Mouse (Mus musculus): ENCODE data around the gene Rps8.
A peak's percentile ranks its signal among the peaks of the same experiment; 100 is the strongest.

The Rps8 gene

GRCm38 (mm10) chr4:117148047-117148713 is 7.9 kb downstream of the Rps8 start:
- peak in 1 of 2 experiments; percentile 7 for DNase-seq

DNA sequence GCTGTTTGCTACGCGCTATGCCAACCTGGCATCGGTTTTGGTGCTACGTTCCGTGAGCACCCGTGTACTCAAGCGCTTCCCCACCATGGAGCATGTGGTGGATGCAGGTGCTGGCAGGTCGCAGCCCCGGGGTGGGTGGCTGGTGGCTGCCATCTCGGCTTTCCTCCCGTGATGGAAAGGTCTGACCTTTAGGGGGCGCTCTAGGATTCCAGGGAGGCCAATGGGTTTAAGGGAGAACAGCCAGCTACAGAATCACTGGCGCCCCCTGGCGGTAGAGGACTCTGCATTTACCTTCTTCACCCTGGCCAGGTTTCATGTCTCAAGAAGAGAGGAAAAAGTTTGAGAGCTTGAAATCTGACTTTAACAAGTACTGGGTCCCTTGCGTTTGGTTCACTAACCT is 9.9 kb downstream of the Rps8 start:
- peak; percentile 89 to 96 for DNase-seq

DNA sequence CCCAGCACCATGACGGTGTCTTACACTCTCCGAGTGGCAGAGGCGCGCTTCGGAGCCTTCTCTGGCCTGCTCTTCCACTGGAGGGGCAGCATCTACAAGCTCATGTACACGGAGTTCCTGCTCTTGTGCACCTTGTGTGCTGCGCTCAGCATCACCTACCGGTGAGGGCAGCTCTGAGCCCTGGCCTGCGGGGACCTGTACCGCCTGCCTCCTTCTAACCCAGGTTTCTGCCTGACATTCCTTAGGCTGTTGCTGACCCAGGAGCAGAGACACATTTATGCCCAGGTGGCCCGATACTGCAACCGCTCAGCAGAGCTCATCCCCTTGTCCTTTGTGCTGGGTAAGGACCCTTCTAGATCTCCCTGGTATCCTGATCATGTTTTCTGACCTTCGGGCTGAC is 10.8 kb downstream of the Rps8 start:
- no peak for DNase-seq

DNA sequence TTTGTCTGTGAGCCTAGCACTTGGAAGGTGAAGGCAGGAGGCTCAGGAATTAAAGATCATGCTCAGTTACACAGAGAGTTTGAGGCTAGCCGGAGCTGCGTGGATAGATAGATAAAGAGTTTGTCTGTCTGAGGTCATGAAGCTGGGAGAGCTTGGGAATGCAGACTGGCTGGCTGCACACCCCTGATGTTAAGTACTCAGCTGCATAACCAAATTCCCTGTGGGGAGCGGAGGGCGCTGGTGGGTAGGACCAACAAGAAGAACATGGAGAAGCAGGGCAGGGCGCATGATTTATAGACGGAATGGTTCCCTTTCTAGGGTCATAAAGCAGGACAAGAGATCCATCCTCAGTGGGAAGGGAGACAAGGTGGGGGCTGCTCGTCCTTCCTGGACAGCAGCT is 13.0 kb downstream of the Rps8 start:
- DNase-seq, result no peak

- DNase-seq, result peak in 1 of 2 experiments; percentile 42
These were observed 15.4 kb downstream of the Rps8 start for GRCm38 (mm10) chr4:117140613-117141012.

- peak; percentile 55 to 63 for DNase-seq
These were observed 16.8 kb downstream of the Rps8 start for GRCm38 (mm10) chr4:117139217-117139612.

GRCm38 (mm10) chr4:117138295-117139216 is 17.5 kb downstream of the Rps8 start:
- no peak for DNase-seq

- no peak for DNase-seq
These were observed 20.0 kb downstream of the Rps8 start for GRCm38 (mm10) chr4:117136034-117136433.

DNA sequence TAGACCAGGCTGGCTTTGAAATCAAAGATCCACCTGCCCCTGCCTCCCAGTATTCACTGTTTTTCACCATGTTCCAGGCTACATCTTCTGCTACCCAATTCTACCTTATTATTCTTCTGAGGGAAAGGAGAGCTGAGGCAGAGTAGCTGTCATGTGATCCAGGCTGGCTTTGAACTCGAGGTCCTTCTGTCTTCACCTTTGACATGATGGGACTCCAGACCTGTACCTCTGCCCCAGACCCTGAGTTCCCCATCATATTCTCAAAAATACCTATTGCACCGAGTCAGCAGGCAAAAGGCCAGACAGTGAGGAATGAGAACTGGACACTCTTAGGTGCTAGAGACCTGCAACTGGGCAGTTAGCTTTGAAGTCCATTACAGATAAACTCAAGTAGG is 21.4 kb downstream of the Rps8 start:
- DNase-seq, result no peak

DNA sequence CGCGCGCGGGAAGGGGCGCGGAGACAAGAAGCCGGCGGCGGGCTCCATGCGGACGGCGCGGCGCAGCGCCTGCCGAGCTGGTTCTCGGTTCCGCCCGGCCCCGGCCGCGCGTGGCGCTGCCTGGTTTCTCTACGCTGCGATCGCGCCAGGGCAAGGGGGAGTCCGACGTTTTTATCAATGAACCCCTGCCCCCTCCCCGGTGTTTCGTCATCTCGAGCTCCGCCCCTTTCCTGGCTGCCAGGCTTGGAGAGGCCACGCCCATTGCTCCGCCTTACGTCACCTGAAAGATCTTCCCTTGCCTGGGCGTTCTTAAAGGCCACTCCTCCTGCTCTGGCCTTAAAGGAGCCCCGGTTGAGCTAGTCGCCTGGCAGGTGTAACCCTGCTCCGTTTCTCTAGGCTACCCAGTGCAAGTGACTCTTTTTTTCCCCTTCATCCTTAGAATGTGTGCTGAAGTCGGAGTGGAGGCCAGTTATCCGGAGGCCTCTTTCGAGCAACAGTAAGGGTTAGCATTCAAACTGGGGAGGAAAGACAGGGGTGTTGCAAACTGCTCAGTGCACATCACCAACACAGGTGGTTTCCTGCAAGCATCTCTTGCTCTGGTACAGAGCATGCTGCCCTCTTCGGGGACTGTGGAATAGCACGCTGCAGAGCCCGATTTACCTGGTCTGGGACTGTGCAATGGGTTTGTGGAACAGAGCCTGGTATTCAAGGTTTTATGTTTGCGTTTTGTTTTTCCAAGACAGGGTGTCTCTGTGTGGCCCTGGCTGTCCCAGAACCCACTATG is 22.0 kb downstream of the Rps8 start, which contains the start of gene Plk3:
Gene Plk3, minus strand, starts transcription at position 147 of the 784 bp plus-strand sequence.
- DNase-seq, result peak; percentile 99

DNA sequence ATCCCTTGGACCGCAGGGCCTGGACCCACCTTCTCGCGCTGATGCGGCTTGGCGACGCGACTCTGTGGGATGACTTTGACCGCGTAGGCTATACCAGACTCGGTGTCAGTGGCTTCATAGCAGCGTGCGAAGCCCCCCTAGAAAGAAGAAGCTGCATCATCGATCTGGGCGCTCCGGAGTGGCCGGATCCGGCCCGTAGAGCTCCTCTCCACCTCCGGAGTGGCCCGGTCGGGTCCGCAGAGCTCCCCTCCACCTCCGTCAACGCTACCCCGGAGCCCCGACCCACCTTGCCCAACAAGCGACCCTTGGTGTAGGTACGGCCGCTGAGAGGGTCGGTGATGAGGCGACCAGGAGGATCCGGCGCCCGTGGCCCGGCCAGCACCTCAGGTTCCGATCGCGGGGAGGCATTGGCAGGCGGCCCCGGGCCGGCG is 22.7 kb downstream of the Rps8 start:
- no peak for DNase-seq

GRCm38 (mm10) chr4:117132794-117133143 is 23.3 kb downstream of the Rps8 start:
- DNase-seq, result no peak

GRCm38 (mm10) chr4:117131890-117132793 is 23.9 kb downstream of the Rps8 start:
- DNase-seq, result peak; percentile 61 to 79

GRCm38 (mm10) chr4:117131198-117131597 is 24.8 kb downstream of the Rps8 start:
- DNase-seq, result no peak

DNA sequence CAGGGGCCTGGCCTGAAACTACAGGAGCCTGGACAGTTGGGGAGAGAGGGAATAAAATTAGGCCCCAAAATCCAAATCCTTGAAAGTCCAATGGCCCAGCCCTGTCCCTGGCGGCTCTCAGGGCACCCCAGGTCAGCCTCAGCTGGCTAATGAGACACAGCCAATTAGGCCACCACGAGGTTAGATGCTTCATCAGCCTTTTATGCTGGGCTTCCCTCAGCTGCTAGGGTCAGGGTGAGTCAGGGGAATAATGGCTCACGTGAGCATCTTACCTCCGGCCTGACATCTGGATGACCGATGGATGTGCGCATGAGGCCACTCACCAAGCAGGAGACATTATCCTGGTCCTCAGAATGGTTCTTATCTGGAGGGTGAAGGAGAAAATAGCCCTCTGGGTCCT is 25.3 kb downstream of the Rps8 start:
- DNase-seq, result no peak

- DNase-seq, result no peak
These were observed 27.9 kb downstream of the Rps8 start for GRCm38 (mm10) chr4:117127991-117128686.

- no peak for DNase-seq
These were observed 29.3 kb downstream of the Rps8 start, which contains the start of gene Tctex1d4 for GRCm38 (mm10) chr4:117126675-117127290. Gene Tctex1d4, plus strand, starts transcription at chr4:117126794.

- peak; percentile 59 for DNase-seq
These were observed 30.0 kb downstream of the Rps8 start for GRCm38 (mm10) chr4:117125910-117126674.

DNA sequence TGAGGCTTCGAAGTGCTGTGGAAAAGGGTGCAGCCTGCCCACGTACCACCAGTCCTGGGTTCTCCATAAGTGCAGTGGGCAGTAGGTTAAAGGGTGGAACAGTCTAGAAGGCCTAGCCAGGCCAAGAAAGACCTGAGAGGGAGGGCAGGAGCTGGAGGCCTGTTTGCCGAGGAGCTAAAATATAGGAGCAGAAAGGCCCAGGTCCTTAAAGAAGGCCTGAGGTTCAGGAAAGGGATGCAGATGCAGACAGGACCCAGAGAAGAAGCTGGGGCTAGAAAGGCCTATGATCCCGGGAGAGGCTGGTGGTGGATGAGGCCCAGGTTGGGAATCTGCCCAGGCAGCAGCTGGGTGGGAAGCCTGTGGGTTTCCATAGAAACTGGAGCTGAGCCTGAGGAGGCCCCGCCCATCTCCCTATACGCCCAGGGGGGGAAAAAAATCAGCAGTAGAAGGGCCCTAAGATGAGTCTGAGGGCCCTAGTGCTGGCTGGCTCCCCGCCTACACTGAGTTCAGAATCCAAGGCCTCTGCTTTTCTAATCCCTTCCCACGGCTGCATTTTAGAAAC is 30.6 kb downstream of the Rps8 start, which contains the start of gene Btbd19:
Gene Btbd19, minus strand, starts transcription at position 378 of the 562 bp plus-strand sequence.
- peak; percentile 92 to 94 for DNase-seq

All from cerebellum, postnatal 10 days (tissue).